Mouse (Mus musculus): Measurements from ENCODE around the gene Unc5b.

The Unc5b gene

GRCm38 (mm10) chr10:60801168-60801897, 30.0 kb downstream of the Unc5b start:
- intact Hi-C loops (cut with DNase I): no loop called here

GRCm38 (mm10) chr10:60800295-60801167, 30.9 kb downstream of the Unc5b start:
- intact Hi-C loops (cut with DNase I): no loop called here

- intact Hi-C loops (cut with DNase I): no loop called here
Measured at GRCm38 (mm10) chr10:60797682-60798422, 33.5 kb downstream of the Unc5b start.

GRCm38 (mm10) chr10:60796474-60796873, 34.9 kb downstream of the Unc5b start:
- intact Hi-C loops (cut with DNase I): no loop called here

- intact Hi-C loops (cut with DNase I): no loop called here
Measured at GRCm38 (mm10) chr10:60796028-60796427, 35.4 kb downstream of the Unc5b start.

- intact Hi-C loops (cut with DNase I): no loop called here
Measured at GRCm38 (mm10) chr10:60794792-60795191, 36.6 kb downstream of the Unc5b start.

DNA sequence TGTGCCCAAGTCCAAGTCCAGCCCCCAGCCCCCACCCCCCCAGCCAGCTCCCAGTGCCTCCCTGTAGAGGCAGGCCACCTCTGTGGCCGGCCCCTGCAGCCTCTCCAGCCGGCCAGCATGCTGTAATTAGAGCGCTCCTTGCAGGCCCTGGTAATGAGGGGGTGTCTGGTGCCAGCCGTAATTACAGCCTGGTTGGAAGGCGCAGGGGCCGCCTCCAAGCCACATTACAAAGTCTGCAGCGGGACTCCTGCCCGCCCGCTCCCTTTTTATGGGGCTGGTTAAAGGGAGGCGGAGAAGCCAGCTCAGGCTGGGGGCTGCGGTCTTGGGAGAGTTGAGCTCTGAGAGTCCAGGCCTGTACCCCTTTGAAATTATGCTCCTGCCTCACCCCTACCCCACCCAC, 37.0 kb downstream of the Unc5b start:
- intact Hi-C loops (cut with DNase I): no loop called here

- intact Hi-C loops (cut with DNase I): no loop called here
Measured at GRCm38 (mm10) chr10:60792841-60793240, 38.5 kb downstream of the Unc5b start.

DNA sequence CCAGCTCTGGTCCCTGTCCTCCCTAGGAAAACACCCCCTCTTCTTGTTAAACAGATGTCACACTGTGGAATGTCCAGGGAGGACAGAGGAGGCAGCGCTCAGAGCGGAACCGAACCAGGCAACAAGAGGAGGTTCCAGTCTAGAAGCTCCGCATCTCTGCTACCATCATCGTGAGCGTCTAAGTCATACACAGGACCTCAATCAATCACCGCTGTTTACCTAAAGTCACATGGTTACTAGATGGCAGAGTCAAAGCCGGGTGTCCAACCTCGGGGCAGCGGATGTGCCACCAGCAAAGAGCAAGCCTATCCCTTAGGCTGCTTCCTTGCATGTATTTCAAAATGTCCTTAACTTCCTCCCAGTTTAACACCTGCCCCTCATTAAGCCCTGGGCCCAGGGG, 39.0 kb downstream of the Unc5b start:
- intact Hi-C loops (cut with DNase I): no loop called here

- intact Hi-C loops (cut with DNase I): no loop called here
Measured at GRCm38 (mm10) chr10:60790912-60791311, 40.5 kb downstream of the Unc5b start.

- intact Hi-C loops (cut with DNase I): no loop called here
Measured at GRCm38 (mm10) chr10:60787303-60788074, 43.9 kb downstream of the Unc5b start.

- intact Hi-C loops (cut with DNase I): loop anchor here (5.0 kb wide), 1 partner anchor 49 kb away; the partner anchor contains the start of gene Unc5b
Measured at GRCm38 (mm10) chr10:60783608-60784007, 47.8 kb downstream of the Unc5b start.

DNA sequence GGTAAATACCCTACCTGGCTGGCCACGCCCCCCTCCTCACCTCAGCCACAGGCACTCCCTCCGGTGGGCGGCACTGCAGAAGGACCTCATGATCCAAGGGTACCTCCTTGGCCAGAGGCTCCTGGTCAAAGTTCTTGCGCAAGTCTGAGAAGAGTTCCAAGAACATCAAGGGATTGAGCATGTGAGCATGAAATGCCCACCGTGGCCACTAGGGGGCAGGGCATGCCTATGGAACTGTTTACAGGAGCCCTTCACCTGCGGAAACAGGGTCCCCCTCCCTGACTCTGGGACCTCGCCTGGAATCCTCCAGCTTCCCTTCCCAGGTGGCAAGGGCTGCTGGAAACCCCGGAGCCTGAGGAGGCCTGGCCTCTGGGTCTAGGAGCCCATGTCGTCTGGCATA, 51.8 kb downstream of the Unc5b start:
- intact Hi-C loops (cut with DNase I): loop anchor here (2.0 to 5.0 kb wide), 3 partner anchors 53 to 273 kb away; partner anchors contain the start of gene Unc5b

DNA sequence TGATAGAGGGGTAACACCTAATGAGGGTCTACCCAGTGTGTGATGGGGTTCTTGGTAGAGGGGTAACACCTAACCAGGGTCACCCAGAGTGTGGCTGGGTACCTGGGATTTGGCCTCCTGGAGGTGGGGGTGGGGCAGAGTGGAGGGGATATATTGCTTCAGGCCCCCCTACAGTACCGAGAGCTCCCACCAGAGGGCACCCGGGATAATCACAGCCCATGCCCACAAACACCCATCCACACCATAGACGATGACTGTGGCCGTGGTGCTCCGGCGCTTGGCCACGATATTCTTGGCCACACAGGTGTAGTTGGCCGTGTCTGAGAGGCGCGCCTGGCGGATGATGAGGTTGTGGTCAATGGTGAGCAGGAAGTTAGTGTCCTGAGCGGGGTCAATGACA, 52.8 kb downstream of the Unc5b start:
- intact Hi-C loops (cut with DNase I): loop anchor here (2.0 kb wide), 2 partner anchors 206 to 274 kb away; no protein-coding TSS in a partner anchor

GRCm38 (mm10) chr10:60775473-60775872, 55.9 kb downstream of the Unc5b start:
- intact Hi-C loops (cut with DNase I): no loop called here

DNA sequence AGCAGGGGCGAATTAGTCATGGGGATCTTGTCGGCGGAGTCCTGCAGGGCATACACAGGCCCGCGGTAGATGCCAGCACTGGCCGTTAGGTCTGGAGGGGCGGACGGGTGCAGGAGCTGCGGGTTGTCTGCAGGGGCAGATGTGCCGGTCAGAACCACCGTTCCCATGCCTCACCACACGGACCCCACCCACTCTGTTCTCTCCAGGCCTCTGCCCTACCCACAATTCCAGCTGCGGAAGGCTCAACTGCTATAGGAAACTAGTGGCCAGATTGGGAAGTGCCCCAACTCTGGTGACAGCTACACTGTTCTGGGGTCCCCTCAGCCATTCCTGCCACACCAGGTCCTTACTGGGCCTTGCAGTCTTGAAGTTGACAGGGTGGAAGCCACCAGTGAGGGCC, 56.8 kb downstream of the Unc5b start:
- intact Hi-C loops (cut with DNase I): no loop called here

DNA sequence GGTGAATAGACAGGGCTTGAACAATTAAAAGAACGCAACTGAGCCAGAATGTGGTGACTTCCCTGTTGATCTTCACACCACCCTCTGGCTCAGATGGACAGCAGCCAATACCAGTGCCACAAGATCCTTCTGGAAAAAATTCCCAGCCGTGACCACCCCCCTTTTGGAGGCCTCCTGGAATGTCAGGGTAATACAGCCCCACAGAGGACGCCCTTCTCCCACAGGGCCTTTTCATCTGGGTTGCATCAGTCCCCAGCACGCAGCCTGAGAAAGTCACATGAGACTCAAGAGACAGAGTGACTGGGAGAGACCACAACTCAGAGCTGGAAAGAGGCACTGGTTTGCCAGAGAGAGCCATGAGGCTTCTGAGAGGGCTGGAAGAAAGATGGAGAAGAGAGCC, 60.5 kb downstream of the Unc5b start:
- intact Hi-C loops (cut with DNase I): no loop called here

DNA sequence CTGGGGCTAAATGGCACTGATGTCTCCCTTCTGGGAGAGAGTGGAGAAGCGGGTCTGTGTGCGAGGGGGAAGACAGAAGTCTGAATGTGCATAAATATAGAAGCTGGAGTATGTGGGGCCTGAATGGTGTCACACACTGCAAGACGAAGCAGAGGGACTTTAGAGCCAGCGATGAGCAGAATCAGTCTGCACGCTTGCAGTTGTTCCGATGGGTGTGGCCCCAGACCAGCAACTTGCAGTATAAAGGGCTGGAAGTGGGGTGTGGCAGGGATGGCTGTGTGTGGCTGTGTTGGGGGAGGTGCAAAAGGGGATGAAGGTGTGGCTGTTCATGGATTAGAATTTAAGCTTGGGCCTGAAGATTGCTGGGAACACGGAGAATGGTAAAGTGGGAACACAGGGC, 62.8 kb downstream of the Unc5b start:
- intact Hi-C loops (cut with DNase I): no loop called here

DNA sequence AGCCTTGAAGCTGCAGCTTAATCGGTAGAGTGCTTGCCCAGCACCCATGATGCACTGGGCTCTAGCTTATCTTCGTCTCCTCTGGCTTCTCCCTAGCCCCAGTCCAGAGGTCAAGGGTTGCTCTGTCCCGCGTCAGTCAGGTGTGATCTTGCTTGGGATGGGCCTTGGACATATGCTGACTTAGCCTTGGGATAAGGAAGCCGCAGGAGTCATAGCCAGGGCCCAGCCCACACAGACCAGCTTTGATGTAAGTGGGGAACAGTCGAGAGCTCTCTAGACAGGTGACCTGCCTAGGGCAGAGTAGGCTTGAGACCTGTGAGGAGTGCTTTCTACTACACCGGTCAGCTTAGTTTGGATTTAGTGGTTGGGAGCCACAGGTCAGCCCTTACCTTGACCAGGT, 64.0 kb downstream of the Unc5b start:
- intact Hi-C loops (cut with DNase I): no loop called here

GRCm38 (mm10) chr10:60762126-60762525, 69.3 kb downstream of the Unc5b start:
- intact Hi-C loops (cut with DNase I): no loop called here

DNA sequence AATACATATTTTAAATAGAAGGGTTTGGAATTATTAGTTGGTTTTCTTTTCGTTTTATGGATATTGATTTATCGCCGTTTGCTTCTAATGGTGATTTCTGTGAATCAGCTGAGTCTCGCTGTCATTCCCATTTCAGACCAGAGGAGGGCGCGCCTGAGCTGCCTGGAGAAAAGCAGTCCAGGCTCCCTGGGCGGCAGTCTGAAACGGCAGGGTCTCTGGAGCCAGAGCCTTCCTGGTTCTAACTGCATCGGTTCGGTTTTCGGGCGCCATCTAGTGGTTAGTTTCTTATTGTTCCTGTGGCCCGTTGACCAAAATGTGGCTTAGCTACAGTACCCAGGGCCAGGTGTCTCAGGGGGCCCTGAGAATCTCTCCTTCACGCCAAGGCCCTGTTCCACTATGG, 71.0 kb downstream of the Unc5b start:
- intact Hi-C loops (cut with DNase I): no loop called here

All from adrenal gland (tissue).